Mouse (Mus musculus): ENCODE data around the gene Prrx1.

Prrx1 gene

DNA sequence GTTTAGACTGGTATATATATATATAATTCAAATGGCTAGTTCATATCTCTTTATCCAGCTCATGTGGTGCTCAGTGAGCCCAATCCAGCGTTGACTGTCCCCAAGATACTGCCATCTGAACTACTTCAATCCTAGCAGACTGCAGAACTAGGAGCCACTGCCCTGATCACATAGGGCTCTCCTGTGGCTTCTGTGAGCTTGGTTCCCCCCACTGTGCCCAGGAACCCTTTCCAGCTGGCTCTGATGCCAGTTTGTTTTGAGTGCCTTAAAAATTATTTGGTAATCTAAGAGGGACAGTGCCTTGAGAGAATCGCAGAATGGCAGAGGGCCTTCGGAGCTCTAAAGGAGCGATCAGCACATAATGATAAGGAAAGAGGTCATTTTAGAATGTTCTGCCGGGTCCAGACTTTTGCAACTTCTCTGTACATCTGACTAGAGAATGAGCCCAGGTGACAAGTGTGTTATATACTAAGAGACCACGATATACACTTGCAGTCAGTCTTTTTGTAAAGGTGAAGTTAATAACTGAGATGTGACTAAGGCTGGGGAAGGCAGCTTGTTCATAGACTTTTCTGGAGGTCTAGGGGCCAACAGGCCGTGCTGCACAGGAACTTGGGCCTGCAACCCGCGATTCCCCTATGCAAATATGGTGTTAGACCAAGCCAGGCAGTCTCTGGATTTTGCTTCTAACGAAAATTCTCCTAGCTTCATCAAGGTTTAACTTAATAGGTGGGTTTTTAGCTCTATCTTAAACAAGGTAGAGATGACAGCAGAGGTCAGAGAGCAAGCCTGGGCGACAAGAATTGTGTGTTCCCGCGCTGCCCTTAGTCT lies 2.3 kb downstream of the Prrx1 start:
- no peak for DNase-seq

DNA sequence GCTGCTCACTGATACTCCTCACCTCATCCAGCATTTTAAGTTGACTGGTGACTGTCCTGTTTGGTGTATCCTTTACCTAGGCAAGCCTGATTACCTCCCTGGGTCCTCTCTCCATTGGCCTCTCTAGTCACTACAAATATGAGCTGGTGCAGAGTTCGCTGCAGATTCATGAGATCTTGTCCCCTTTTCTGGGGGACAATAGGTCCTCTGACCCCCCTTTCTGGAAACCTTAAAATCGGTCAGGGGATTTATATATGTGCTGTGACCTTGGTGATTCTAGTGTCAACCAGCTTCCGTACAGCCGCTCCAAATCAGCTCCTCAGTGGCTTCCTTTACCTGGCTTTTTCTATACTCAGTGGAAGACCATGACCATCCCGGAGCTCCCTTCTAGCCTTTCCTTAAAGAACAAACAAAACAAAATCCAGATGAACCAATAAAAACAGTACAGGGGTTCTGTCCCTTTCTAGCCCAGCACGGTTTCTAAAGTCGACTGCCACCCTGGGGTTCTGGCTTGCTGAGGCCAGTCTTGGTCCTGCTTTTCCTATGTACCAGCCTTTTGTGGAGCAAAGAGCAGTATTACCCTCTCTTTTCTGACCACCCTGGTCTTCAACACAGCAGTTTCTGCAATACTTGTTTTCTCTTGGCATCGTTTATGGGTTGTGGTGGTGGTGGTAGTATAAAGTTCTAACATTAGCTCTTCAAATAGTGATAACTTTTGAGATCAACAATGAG lies 3.3 kb downstream of the Prrx1 start:
- DNase-seq = no peak

DNA sequence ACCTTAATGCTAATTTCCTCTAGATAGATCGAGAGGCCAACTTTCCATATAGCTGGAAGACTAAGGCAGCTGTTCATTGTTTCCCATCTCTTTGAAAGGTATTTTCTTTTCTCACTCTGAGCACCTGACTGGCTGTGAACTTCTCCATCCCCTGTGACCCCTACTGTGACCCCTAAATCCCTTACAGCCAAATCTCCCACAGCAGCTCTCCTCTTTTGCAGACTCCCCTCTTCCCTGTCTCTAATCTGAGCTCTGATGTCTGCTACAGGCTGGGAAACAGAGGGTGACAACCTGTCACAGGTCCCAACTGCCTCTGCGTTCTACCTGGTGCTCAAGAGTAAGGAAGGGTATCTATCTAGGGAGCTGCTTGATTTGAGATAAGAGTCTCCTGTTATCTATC lies 4.0 kb downstream of the Prrx1 start:
- DNase-seq = no peak

DNA sequence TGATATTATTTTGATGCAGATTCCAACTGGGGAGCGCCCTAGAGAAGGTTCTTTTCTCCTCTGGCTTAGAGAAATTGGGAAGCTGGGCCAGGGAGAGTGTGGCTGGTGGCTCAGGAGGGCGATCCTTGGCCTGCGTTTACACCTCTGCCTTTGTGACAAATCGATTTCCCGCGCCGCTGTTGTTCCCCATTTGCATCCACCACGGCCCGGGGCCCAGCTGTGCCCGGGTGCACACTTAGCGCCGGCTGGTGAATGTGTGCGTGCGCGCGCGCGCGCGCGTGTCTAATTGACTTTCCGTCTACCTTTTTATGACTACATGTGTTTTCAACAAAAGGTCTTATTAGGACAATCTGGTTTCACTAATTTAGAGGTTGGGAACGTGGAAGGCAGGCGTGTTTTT lies 4.9 kb downstream of the Prrx1 start:
- DNase-seq = no peak

DNA sequence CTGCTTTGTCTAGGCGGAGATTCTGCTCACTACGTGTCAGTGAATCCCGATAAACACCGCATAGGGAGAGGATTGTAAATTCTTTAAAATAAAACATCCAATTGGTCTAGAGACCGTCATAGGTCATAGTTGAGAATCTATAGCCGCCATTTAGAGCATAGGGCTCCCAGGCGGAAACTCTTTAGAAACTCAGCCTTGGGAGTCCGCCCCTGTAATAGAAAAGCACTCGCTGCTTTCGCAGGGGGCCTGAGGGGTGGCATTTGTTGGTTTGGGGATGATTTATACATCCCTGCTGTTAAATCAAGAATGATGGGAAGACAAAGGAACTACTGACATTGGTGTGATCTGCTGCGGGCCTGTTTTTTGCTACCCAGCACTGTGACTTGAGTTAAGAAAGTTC lies 5.8 kb downstream of the Prrx1 start:
- no peak for DNase-seq

DNA sequence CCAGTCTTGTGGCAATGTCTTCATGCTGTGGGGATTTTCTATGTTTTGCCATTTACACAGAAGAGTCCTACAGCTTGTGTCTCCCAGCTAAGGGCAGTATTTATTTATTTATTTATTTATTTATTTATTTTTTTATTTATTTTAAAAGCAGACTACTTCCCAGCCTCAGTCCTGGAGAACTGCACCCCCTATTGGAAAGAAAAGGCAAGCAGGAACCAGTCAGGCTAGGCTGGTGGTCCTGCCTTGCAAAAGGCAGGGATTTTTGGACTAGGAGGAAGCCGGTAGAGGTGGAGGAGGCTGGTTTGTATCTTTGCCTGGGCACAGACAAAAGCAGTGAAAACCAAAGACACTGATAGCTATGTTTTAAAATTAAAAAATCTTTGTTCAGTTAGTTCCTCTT lies 7.6 kb downstream of the Prrx1 start:
- no peak for DNase-seq

DNA sequence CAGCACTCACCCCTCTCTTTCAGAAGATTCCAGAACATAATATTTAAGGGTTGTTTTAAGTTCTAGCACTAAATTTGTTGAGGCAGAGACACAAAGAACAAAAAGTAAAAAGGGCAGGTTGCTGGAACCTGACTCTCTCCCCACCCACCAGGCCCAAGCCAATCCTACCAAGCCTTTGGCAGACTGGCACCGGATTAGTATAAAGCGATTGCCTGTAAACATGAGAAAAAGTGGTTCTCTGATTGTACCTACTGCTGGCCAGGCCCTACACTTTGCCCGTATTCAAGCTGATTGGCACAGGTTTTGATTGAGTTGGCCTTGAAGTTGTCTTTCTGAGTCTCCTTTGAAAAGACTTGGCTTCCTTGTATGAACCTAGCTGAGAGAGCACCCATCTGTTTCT lies 8.7 kb downstream of the Prrx1 start:
- DNase-seq = no peak

DNA sequence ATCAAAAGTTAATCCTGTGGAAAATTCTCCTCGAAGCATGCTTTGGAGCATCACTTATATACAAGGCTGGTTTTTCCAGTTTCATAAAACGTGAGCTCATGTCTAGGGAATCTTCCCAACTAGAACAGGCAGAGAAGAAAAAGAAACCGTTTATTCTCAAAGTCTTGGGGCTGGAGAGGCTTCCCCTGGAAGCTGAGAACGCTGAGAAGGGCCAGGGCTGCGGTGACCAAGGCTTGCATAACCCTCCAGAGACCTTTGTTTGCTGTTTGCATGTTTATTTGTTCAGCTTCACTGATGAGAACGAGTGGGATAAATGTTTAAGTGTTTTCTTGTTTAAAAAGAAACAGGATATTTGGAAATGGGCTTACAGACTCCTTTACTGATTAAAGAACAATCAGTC lies 11.2 kb downstream of the Prrx1 start:
- DNase-seq = no peak

DNA sequence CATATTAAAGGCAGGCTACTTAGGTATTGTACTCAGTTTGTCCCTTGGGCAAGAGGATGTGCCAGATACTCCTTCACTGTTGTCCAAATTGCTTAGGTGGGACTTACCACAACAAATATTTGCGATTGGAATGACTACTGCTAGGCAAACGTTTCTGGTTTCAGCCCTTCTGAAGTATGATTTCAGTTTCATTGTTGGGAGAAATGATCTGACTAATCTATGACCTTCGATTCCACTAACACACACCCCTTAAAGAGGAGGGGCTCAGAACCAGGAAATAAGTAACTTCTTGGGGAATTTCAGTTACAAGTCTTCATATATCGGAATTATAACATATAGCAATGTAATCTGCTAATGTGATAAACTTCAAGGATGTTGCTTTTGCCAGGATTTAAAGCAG lies 20.4 kb downstream of the Prrx1 start:
- no peak for DNase-seq

DNA sequence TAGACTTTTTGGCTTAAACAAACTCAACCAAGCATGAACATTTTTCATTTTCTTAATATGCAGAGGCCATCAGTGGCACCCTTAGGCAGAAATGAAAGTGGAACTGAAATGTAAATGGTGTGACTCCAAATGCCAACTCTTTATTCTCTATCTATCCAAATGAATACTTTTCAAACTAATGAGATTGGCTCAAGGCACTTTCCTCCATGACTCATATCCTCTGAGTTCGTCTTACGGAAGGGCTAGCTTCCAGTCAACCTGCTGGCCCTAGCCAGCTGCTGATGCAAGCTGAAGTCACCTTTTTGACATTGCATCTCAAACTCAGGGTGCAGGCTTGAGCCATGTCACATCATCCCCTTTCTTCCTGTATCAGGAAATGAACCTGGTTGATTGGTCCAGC lies 21.6 kb downstream of the Prrx1 start:
- DNase-seq = no peak

DNA sequence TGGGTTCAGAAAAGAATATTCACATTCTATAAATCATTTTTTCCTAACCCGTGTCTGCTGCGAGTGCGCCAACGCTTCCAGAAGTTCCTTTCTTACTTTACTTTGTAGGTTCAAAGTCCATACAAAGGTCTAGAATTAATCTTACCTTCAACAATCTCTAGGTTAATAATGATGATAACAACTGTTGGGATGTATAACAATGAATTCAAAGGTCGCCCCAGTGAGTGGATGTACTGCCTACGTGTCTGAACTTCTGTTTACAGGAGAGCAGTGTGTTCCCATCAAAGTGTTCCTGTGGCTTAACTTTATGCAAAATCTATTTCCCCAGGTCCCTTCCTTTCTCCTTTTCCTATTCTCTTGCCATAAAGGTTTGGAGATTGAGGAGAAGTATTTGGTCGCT lies 24.4 kb downstream of the Prrx1 start:
- no peak for DNase-seq

DNA sequence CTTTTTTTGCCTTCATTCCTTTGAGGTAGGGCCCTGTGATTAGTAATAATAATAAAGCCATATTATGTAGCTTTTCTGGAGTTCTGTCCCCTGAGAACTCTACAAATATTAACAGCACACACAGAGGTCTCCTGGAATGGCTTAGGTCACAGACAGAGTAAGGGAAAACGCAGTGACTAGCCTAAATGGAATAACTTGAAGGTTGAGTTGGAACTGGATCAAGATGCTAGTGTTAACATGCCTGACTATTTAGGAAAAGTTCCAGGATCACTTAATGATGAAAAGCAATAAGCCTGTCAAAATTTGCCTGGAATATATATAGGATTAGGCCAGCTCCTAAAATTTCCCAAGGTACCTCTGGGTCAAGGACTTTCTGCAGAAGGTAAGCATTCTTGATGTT lies 28.0 kb downstream of the Prrx1 start:
- DNase-seq = no peak

DNA sequence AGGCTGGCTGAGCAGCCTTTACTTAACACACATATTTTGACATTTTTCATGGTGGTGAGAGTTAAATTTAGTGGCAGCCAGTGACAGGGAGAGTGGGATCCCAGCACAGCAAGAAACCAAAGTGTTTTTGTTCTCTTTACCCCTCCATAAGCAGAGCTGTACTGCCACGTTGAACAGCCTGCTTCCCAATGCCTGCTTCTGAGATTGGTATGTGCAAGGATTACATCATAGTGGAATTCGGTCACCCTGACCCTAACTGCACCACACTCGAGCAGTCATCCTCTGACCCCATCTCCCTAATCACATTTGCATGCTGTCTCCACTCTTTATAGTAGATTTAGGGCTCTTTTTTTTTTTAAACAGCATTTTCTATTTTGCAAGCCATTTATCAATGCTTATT lies 28.4 kb downstream of the Prrx1 start:
- no peak for DNase-seq

DNA sequence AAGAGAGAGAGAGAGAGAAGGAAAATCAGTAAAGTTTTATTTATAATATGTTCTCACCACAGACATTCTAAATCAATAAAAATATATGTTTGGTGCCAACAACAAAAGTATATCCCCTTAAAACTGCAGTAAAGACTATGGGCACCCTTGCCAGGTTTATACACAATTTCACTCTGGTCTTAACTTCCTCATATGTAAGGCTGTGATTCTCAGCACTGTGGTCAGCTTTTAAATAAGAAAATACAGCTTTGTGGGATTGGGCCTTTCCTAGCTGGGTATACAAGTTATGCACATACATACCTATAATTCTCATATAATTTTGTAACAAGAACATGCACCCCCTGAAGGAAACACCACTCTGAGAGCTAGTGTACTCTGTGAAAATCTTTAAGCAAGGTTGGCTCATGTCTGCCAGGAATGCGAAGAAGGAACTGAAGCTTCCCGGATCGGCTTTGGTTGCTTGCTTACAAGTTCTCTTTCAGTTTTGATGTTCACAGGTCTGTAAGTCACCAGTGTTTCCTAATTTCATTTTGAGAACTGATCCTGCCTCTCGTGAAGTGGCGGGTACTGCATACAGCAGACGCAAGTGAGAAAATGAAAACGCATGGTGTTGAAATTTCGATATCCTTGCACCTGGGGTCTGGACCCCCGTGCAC lies 29.4 kb downstream of the Prrx1 start:
- DNase-seq = no peak

DNA sequence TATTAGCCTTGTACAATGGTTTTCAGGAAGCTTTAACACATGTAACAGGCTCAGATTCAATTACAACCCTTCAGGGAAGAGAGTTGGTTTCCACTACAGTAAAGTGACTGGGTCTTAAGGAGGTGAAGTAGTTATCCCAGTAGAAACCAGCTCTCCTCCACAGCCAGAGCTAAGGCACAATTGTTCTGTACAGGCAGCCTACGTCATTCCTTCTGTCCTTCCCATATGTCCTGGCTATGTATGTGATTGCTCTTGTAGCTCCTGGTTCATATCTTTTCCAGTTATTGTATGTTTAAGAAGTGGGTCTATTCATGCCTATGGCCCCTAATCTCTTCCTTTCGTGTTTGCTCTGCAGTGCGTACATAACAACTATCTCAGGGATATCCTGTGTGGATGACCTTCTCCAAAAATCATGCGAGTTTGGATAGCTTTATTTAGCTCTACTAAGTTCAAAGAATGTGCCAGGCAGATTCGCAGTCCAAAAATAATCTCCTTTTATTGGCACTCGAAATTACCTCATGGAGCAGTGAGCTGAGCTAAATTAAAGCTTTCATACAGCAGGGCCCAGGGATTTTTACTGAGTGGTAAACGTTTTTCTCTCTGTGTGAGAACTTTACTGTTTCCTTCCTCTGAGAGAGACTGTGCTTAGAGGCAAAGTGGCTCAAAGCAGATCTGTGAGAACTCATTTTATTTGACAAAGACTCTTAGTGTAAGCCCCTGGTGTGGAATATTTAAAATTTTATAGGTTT lies 31.9 kb downstream of the Prrx1 start:
- DNase-seq = no peak

DNA sequence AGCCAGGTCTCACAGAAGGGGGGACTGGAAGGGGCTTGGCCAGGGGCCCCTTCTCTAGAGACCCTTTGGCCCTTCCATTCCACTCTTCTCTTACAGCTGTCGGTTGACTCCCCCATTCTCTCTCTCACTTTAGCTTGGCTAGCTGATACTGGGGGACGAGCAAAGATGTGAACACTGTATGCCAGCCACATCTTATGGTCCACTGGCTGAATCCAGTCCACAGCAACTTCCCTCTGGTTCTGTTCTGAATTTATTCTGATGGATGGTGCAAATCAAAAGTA lies 32.7 kb downstream of the Prrx1 start:
- no peak for DNase-seq

DNA sequence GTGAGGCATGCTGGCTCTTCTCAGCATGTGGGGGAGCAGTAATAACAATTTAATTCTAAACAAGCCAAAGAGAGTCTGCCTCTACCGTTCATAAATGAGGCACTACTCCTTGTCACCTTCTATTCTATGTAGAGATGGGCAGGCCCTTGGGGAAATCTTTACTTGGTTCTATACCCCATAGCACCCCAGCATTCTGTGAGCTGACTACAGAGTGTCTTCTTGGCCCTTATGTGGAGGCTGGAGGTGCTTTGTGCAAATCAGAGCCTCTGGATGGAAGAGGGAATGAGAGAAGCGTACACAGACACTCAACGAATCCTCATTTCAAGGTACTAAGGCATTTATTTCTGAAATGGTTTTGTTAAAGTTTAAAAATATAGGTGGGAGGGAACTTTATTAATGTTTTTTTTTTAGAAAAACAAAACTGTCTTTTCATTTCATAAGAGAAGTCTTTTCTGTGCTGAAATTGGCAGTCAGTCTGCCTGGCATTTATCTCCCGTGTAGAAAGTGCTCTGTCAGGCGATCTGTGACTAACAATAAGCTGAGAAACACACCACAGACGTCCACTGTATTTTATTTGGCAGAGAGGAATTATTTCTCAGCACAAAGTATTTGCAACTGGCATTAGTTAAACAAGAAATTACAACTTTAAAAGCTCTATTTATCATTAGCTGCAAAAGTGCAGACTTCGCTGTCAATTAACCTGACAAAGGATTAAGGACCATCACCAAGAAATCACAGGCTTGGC lies 33.2 kb downstream of the Prrx1 start:
- DNase-seq = no peak

DNA sequence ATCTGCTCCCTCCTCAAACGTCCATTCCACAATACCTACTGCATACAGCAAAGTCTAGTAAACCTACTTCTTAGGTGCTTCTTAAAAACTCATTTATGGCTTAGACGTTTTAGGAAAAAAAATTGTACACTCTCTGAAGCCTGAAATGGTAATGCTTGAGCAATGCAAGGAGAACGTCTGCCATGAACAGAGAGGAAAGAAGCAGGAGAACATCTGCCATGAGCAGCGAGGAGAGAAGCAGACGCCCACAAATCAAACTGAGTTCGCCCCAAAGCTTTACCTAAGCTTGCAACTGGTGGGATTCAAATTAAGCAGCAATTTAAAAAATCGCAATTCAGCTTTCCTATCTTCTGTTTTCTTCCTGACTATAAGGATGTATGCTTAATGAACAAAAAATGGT lies 36.4 kb downstream of the Prrx1 start:
- no peak for DNase-seq

DNA sequence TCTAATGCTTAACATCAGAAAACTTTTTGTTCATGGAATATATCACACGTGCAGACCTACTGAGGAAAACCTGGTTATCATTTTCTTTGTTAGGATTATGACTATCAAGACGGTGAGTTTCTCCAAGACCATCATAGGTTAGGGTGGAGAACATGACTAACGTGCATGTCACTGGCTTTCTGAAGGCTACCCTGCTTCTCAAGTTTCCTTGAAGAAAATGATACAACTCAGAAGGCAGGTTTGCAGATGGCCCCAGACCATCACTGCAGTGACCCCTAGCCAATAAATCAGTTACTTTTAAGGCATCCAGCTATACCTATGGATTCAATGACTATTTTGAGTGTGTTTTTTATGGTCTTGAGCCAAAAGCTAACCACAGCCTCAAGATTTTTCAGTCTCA lies 38.6 kb downstream of the Prrx1 start:
- DNase-seq = no peak

DNA sequence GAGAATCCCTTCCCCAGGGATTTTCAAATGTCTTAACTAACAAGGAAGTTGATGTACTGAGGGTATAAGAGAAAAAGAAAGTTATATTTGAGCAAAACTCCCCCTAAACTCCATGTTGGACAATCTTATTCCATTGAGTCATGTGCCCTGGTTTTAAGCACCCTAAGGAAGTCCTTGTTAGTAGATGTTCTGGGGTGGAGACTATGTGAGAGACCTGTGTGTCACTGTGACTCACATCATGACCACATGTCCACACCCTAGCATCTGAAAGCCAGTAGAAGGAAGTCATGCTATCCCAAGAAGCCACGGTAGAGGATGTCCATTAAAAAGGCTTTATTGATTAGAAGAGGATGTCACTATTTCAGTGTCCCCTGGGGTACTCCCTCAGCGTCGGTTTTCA lies 40.4 kb downstream of the Prrx1 start:
- DNase-seq = no peak

DNA sequence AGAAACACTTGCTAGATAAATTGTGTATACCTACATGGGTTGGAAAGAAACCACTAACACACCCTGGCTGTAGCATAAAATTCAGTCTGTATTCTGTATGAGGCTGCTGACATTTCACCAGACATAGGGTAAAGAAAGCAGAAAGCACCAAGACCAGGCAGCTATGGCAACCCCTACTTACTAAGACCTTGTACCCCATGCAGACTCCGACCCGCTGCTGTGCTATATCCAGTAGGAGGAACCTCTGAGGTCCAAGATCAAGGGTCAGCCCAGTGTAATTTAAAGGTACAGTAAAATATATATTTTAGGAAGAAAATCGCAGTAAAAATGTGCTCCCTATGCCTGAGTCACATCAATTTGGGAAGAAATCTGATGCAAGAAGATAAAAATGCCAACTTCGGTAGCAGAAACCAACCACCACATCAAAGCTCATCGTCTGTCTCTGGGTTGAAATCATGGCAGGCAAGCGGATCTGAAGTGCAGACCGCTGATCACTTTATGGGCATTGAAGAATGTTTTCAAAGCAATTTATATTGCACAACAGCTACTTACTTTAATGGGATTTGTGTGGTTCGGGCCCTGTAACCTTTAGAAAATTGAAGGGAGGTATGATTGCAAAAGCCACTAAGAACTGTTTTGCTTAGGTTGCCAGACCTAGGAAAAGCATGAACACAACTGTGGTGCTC lies 46.5 kb downstream of the Prrx1 start:
- DNase-seq = no peak

DNA sequence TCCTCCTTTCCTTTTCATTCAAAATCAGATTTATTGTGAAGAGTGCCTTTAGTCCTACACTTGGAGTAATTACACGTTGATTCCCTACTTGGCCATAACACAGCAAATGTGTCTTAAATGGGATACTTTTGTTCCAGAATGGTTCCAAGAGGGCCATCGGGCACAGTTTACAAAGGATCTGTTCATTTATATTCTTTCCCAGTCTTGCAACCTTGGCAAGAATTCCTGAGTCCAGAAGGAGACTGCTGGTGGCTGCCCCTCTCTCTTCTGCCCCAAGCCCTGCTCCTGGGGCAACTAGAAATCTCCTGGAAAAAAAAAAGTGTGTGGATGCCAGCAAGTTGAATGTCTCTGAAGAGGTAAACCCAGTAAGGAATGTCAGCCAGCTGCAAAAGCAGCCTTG lies 56.2 kb downstream of the Prrx1 start:
- DNase-seq = no peak
